Mouse (Mus musculus): ENCODE results near the gene Gm11011. TPM values are rescaled to one million over a fixed set of nuclear protein-coding genes. Genes with fewer than 3 reads are reported as not detected.

The Gm11011 gene
- polyA plus RNA-seq, 1 experiment from 2014 or later: not detected

DNA sequence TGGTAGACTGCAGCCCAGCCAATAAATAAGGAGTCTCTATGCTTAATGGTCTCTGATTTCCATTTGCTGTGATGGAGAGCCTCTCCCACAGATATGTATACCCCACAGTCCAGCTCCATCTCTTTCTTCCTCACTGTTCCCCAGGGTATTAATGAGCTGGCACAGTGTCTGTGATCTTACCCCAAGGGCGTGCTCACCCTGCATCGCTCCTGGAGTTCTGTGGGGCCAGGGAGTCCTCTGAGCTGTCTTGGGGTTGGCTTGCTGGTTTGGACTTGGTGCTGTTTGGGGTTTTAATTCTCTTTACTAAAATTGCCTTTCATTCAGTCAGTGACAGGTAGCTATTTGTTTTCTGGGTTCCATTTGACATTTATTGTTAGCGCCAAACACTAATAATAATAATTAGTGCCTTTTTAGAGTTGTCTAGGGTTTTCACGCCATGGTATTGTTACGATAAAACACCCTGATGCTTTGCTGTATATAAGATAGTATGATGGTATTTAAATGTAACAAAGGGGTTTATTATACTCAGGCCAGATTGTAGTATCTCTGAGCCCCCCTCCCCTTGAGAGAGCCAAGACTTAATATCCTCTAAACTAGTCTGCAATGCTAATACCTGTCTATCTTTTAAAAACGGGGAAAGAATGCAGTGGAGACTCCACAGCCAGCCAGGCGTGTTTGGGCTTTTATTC is 9.9 kb downstream of the Gm11011 start:
- Histone ChIP-seq H3K4me1 (replicated peaks; ENCODE audit: control insufficient read depth, insufficient read depth, low read length) (no peaks in the 10 kb centered on the region), H3K27ac (ENCODE audit: low read length) (no peak overlapping the region), H3K9me3 (ENCODE audit: control insufficient read depth, low read length) (no peaks in the 10 kb centered on the region), H3K4me3 (ENCODE audit: low read length) (no peak overlapping the region), H3K4me2 (ENCODE audit: low read depth, low read length) (no peak overlapping the region), H3K9ac (ENCODE audit: low read length) (no peak overlapping the region), H3K27me3 (ENCODE audit: control insufficient read depth, insufficient read depth, low read depth, low read length) (no peaks in the 10 kb centered on the region), H3K36me3 (ENCODE audit: control insufficient read depth, insufficient read depth, low read length) (no peaks in the 10 kb centered on the region)
- ATAC-seq (ENCODE audit: low read depth): no peak
- 78% methylated on average over 7 of the region's 7 CpGs for WGBS

DNA sequence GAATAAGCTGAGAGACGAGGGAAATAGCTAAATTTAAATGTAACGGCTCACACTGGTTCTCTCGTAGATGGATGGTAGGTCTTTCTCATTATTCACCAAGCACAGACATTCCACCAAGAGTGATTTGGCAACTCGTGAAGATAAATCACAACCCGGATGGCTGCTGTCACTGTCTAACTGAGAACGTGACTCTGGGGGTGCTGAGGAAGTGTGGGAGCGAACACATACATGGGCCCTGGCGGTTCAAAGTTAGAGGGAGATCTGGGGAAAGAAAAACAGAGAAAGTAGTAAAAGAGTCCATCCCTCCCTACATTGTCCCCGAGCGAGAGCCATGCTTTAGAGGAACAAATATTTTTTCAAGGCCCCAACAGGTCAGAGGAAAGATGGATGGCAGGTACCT is 17.5 kb downstream of the Gm11011 start:
- Histone ChIP-seq H3K4me3 (ENCODE audit: low read length) (no peak overlapping the region), H3K27ac (ENCODE audit: low read length) (no peak overlapping the region), H3K4me1 (replicated peaks; ENCODE audit: control insufficient read depth, insufficient read depth, low read length) (peaks cover 4% of the 10 kb centered on the region), H3K9me3 (ENCODE audit: control insufficient read depth, low read length) (no peaks in the 10 kb centered on the region), H3K4me2 (ENCODE audit: low read depth, low read length) (no peak overlapping the region), H3K27me3 (ENCODE audit: control insufficient read depth, insufficient read depth, low read depth, low read length) (no peaks in the 10 kb centered on the region), H3K36me3 (ENCODE audit: control insufficient read depth, insufficient read depth, low read length) (no peaks in the 10 kb centered on the region), H3K9ac (ENCODE audit: low read length) (no peak overlapping the region)
- ATAC-seq (ENCODE audit: low read depth): no peak
- 56% methylated on average over 10 of the region's 10 CpGs for WGBS

DNA sequence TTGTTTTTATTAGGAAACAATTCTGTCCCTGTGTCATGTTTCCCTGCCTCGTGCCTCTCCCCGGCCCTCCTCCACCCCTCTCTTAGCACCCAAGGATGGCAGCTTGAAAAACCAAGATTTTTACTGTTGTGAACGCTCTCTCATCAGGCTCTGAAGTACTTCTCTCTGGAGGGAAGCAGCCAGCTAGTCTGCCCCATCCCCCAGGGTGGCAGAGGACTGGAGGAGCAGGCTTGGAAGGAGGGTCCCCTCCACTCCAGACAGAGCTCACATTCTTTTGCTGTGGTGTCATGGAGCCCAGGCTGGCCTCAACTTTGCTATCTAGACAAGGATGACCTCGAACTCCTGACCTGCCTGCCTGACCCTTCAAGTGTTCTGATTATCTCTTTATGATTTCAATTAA is 21.4 kb downstream of the Gm11011 start:
- Histone ChIP-seq H3K4me3 (ENCODE audit: low read length) (no peak overlapping the region), H3K36me3 (ENCODE audit: control insufficient read depth, insufficient read depth, low read length) (no peaks in the 10 kb centered on the region), H3K27ac (ENCODE audit: low read length) (no peak overlapping the region), H3K4me1 (replicated peaks; ENCODE audit: control insufficient read depth, insufficient read depth, low read length) (peaks cover 4% of the 10 kb centered on the region), H3K27me3 (ENCODE audit: control insufficient read depth, insufficient read depth, low read depth, low read length) (no peaks in the 10 kb centered on the region), H3K4me2 (ENCODE audit: low read depth, low read length) (no peak overlapping the region), H3K9me3 (ENCODE audit: control insufficient read depth, low read length) (no peaks in the 10 kb centered on the region), H3K9ac (ENCODE audit: low read length) (no peak overlapping the region)
- peak; percentile 59; the same call in 1 of the 2 replicates for ATAC-seq (ENCODE audit: low read depth)
- 26% methylated on average over 4 of the region's 4 CpGs for WGBS

GRCm38 (mm10) chr2:169565751-169566150 is 21.8 kb downstream of the Gm11011 start:
- Histone ChIP-seq H3K4me3 (ENCODE audit: low read length) (no peak overlapping the region), H3K9me3 (ENCODE audit: control insufficient read depth, low read length) (no peaks in the 10 kb centered on the region), H3K27ac (ENCODE audit: low read length) (no peak overlapping the region), H3K9ac (ENCODE audit: low read length) (no peak overlapping the region), H3K36me3 (ENCODE audit: control insufficient read depth, insufficient read depth, low read length) (no peaks in the 10 kb centered on the region), H3K4me2 (ENCODE audit: low read depth, low read length) (no peak overlapping the region), H3K4me1 (replicated peaks; ENCODE audit: control insufficient read depth, insufficient read depth, low read length) (peaks cover 4% of the 10 kb centered on the region), H3K27me3 (ENCODE audit: control insufficient read depth, insufficient read depth, low read depth, low read length) (no peaks in the 10 kb centered on the region)
- WGBS: 39% methylated on average over 7 of the region's 7 CpGs
- peak; percentile 15; the same call in 1 of the 2 replicates for ATAC-seq (ENCODE audit: low read depth)

- H3K9ac ChIP-seq (ENCODE audit: low read length): no peak overlapping the region
- no peak overlapping the region for H3K27ac ChIP-seq (ENCODE audit: low read length)
- no peak overlapping the region for H3K4me2 ChIP-seq (ENCODE audit: low read depth, low read length)
- 87% methylated on average over 7 of the region's 7 CpGs for WGBS
- H3K4me3 ChIP-seq (ENCODE audit: low read length): no peak overlapping the region
- no peak for ATAC-seq (ENCODE audit: low read depth)
- H3K27me3 ChIP-seq (ENCODE audit: control insufficient read depth, insufficient read depth, low read depth, low read length): no peaks in the 10 kb centered on the region
- no peaks in the 10 kb centered on the region for H3K36me3 ChIP-seq (ENCODE audit: control insufficient read depth, insufficient read depth, low read length)
- no peaks in the 10 kb centered on the region for H3K4me1 ChIP-seq (replicated peaks; ENCODE audit: control insufficient read depth, insufficient read depth, low read length)
- H3K9me3 ChIP-seq (ENCODE audit: control insufficient read depth, low read length): no peaks in the 10 kb centered on the region
These were observed 41.9 kb downstream of the Gm11011 start for GRCm38 (mm10) chr2:169545674-169546073.

- no peak for ATAC-seq (ENCODE audit: low read depth)
- 49% methylated on average over 4 of the region's 4 CpGs for WGBS
- Histone ChIP-seq H3K9me3 (ENCODE audit: control insufficient read depth, low read length) (no peaks in the 10 kb centered on the region), H3K27ac (ENCODE audit: low read length) (no peak overlapping the region), H3K4me2 (ENCODE audit: low read depth, low read length) (no peak overlapping the region), H3K36me3 (ENCODE audit: control insufficient read depth, insufficient read depth, low read length) (no peaks in the 10 kb centered on the region), H3K27me3 (ENCODE audit: control insufficient read depth, insufficient read depth, low read depth, low read length) (no peaks in the 10 kb centered on the region), H3K9ac (ENCODE audit: low read length) (no peak overlapping the region), H3K4me3 (ENCODE audit: low read length) (no peak overlapping the region), H3K4me1 (replicated peaks; ENCODE audit: control insufficient read depth, insufficient read depth, low read length) (no peaks in the 10 kb centered on the region)
These were observed 48.6 kb downstream of the Gm11011 start for GRCm38 (mm10) chr2:169538906-169539305.

Other genes starting within 250 kb of the Gm11011 start
- 6.7 and 7.2 TPM in 2 replicates for gene Tshz2, start 45.3 kb upstream of the Gm11011 start, polyA plus RNA-seq (2015; fragmentation: Nextera tagmentation; extraction: Ambion mirVana)